Mouse (Mus musculus) liver, embryonic 14.5 days (tissue): ENCODE results near the gene Tmtc1. TPM values are rescaled to one million over a fixed set of nuclear protein-coding genes. Genes with fewer than 3 reads are reported as not detected.

Experiments
- ATAC-seq: fragments of 200-750 bp; cut with Nextera tagmentation; 2 replicates; pipeline ENCODE4 v1.8.0; 2017; ENCODE audit warnings: moderate number of reproducible peaks, mild to moderate bottlenecking, moderate library complexity; ENCODE audit not compliant: insufficient read depth
- DNase-seq, 3 experiments: peaks; one replicate each; pipeline ENCODE4 v3.0.0-alpha.2; 2012 to 2013; ENCODE audit warnings: low read depth in 3 of 3, low spot score in 3 of 3
- H3K27ac ChIP-seq: fragments of 300-500 bp; sonication (generic); 2 replicates; pipeline ENCODE4 v1.5.1; 2014; ENCODE audit warnings: moderate library complexity, mild to moderate bottlenecking, control low read depth, inconsistent platforms
- H3K27me3 ChIP-seq: fragments of 300-500 bp; sonication (generic); 2 replicates; pipeline ENCODE4 v1.6.1; 2014; ENCODE audit warnings: mild to moderate bottlenecking, low read length, moderate library complexity; ENCODE audit not compliant: control insufficient read depth, insufficient read depth
- H3K36me3 ChIP-seq: fragments of 300-500 bp; sonication (generic); replicated peaks from 2 replicates; pipeline ENCODE4 v1.6.1; 2014; ENCODE audit warnings: low read depth; ENCODE audit not compliant: control insufficient read depth, insufficient read depth
- H3K4me1 ChIP-seq, 2 experiments: fragments of 200-500 bp in 1 of 2; fragments of 300-500 bp in 1 of 2; sonication (generic) in 1 of 2; replicated peaks; 2 replicates each; pipeline ENCODE4 v1.6.1; 2012 to 2014; ENCODE audit warnings: antibody characterized with exemption in 1 of 2, inconsistent platforms in 1 of 2, low read length in 1 of 2; ENCODE audit not compliant: control insufficient read depth in 2 of 2, insufficient read depth in 2 of 2
- H3K4me2 ChIP-seq: fragments of 300-500 bp; sonication (generic); 2 replicates; pipeline ENCODE4 v1.6.1; 2014; ENCODE audit warnings: low read depth, mild to moderate bottlenecking, control low read depth, moderate library complexity
- H3K4me3 ChIP-seq, 2 experiments: fragments of 200-500 bp in 1 of 2; fragments of 300-500 bp in 1 of 2; sonication (generic) in 1 of 2; 2 replicates each; pipeline ENCODE4 v1.5.1; 2012 to 2014; ENCODE audit warnings: low read depth in 2 of 2, low read length in 2 of 2, mild to moderate bottlenecking in 2 of 2, control low read depth in 1 of 2, inconsistent platforms in 1 of 2, moderate library complexity in 1 of 2; ENCODE audit not compliant: insufficient read depth in 1 of 2
- H3K9ac ChIP-seq: fragments of 300-500 bp; sonication (generic); replicated peaks from 2 replicates; pipeline ENCODE4 v1.6.1; 2014; ENCODE audit warnings: mild to moderate bottlenecking, control low read depth, moderate library complexity
- H3K9me3 ChIP-seq: fragments of 300-500 bp; sonication (generic); 2 replicates; pipeline ENCODE4 v1.6.1; 2016; ENCODE audit warnings: low read length, mixed read lengths; ENCODE audit not compliant: control insufficient read depth
- CTCF ChIP-seq: IDR thresholded peaks from 2 replicates; pipeline ENCODE4 v1.5.1; 2016; ENCODE audit warnings: antibody characterized with exemption, low read depth, control low read depth
- EP300 ChIP-seq: IDR thresholded peaks from 2 replicates; pipeline ENCODE4 v1.6.1; 2016; ENCODE audit warnings: antibody characterized with exemption, low read depth
- WGBS: fragments of 180-500 bp; shearing (Covaris S2); extraction: QIAGEN DNeasy Blood & Tissue Kit; methylation state at CpG from one replicate; pipeline ENCODE4 v1.1.7; 2014; ENCODE audit not compliant: insufficient replicate concordance; 5-methylcytosine and 5-hydroxymethylcytosine counted together
- polyA plus RNA-seq, 2 experiments: library from polyadenylated mRNA; depleted of rRNA in 1 of 2; stranded (reverse) in 1 of 2; unstranded in 1 of 2; fragments of >200 nt; fragmentation: Nextera tagmentation in 1 of 2; extraction: Ambion mirVana in 1 of 2; gene quantifications; 2 replicates each; pipeline versions ENCODE4 v1.2.1 to v1.2.3; 2012 to 2014

The Tmtc1 gene
- polyA plus RNA-seq, 2 experiments = 0.04 to 0.09 TPM

DNA sequence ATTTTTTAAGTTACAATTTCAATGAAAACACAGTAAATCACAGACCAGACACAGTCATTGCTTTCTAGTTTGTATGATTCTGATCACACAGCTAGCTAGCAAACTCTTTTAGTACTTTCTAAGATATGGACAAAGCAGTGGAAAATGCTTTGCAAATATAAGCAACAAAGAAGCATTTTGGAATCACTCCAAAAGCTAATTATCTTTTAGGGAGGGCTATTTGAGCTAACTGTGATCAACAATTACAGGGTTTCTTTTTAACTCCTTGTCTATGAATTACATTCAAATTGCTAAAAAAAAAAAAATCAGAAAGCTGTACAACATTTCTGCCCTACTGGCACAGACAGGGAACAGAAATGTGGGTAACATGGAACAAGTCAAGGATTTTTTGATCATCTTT is 114.2 kb downstream of the Tmtc1 start:
- no peaks in the 10 kb centered on the region for H3K9me3 ChIP-seq
- H3K27ac ChIP-seq = no peak overlapping the region
- TF ChIP-seq CTCF (no peak), EP300 (no peak)
- H3K4me3 ChIP-seq = no peak overlapping the region
- no peaks in the 10 kb centered on the region for H3K27me3 ChIP-seq
- no peaks in the 10 kb centered on the region for H3K36me3 ChIP-seq
- H3K4me2 ChIP-seq = no peak overlapping the region
- no peak overlapping the region for H3K9ac ChIP-seq
- no peak for ATAC-seq
- H3K4me1 ChIP-seq = no peaks in the 10 kb centered on the region
- DNase-seq = no peak

DNA sequence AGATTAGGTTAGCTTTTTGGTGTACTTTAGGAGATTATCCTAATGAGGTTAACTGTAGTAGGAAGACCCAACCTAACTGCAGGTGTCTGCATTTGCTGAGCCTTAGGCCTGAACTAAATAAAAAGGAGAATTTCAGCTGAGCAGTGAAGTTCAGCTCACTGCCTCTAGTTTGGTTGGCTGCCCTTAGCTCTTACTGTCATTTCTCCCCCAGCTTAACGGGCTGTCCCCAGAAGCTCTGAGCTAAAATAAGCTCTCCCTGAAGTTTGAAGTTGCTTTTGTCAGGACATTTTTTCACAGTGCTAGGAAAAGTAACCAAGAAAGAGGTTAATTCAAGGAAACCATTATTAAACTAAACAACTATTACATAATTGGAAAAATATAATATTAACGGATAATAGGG is 115.3 kb downstream of the Tmtc1 start:
- Histone ChIP-seq H3K4me1 (no peaks in the 10 kb centered on the region), H3K9ac (no peak overlapping the region), H3K4me2 (no peak overlapping the region), H3K27ac (no peak overlapping the region), H3K36me3 (no peaks in the 10 kb centered on the region), H3K4me3 (no peak overlapping the region), H3K27me3 (no peaks in the 10 kb centered on the region), H3K9me3 (no peaks in the 10 kb centered on the region)
- no peak for DNase-seq
- TF ChIP-seq CTCF (no peak), EP300 (no peak)
- 69% methylated on average over 2 of the region's 2 CpGs for WGBS
- no peak for ATAC-seq

DNA sequence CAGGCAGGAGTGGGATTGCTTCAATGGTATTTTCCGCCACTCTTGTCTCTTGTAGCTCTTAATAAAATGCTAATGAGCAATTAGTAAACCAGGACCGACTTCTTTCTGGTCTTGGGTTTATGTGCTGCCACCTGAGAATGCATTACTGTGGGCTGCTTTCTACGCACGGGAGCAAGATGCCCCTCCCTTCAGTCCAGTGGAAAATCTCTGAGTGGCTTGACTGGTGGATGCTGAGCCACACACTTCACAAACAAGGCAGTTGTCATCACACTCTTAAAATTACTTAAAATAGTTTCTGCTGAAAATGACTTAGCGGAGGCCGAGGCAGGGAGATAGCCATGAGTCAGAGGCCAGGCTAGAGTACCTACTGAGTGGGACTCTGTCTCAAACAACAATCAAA is 116.1 kb downstream of the Tmtc1 start:
- Histone ChIP-seq H3K27ac (no peak overlapping the region), H3K4me3 (no peak overlapping the region), H3K4me2 (no peak overlapping the region), H3K27me3 (no peaks in the 10 kb centered on the region), H3K9me3 (no peaks in the 10 kb centered on the region), H3K36me3 (no peaks in the 10 kb centered on the region), H3K4me1 (no peaks in the 10 kb centered on the region), H3K9ac (no peak overlapping the region)
- DNase-seq (no peak), ATAC-seq (no peak)
- 64% methylated on average over 6 of the region's 6 CpGs for WGBS
- TF ChIP-seq CTCF (no peak), EP300 (no peak)

DNA sequence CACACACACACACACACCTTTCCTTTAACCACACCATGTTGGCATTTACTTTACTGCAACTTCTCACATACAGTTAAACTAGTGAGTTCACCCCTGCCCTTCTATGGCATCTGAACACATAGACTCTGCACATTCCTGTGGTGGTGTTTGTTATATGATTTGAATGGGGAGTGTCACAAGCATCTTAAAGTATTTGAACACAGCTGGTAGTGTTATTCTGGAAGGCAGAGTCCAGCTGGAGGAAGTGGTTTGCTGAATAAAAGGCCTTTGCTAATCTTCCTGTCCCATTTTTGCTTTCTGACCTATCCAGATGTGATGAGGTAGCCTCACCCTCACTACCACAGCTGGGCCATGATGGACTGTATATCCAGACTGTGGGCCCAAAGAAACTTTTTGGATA is 125.5 kb downstream of the Tmtc1 start:
- ATAC-seq = no peak
- H3K27me3 ChIP-seq = no peaks in the 10 kb centered on the region
- no peaks in the 10 kb centered on the region for H3K4me1 ChIP-seq
- no peak for DNase-seq
- H3K36me3 ChIP-seq = no peaks in the 10 kb centered on the region
- H3K9ac ChIP-seq = no peak overlapping the region
- no peak overlapping the region for H3K4me2 ChIP-seq
- no peak overlapping the region for H3K4me3 ChIP-seq
- TF ChIP-seq CTCF (no peak), EP300 (no peak)
- no peaks in the 10 kb centered on the region for H3K9me3 ChIP-seq
- no peak overlapping the region for H3K27ac ChIP-seq

DNA sequence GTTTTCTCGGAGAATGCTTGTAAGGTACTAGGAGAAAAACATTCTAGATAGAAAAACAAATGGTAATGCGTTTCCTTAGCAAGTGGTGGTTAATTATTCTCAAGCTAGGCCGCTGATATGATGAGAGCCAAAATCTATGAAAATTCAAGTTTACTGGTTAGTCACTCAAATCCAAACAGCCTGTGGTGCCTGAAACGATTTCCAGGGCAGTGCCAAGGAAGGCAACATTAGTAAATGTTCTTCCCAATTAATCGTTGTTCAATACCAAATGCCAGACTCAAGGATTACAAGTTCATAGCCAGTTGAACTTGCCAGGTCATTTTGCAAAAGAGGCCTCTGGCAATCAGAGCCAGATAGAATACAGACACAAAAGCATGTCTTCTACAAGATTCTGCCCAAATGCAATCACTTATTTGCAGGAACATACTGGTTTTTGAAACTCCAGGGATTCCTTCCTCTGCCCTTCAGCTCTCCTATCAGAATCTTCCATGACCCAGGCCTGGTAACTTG is 128.6 kb downstream of the Tmtc1 start:
- Histone ChIP-seq H3K36me3 (no peaks in the 10 kb centered on the region), H3K9ac (no peak overlapping the region), H3K9me3 (no peaks in the 10 kb centered on the region), H3K27me3 (no peaks in the 10 kb centered on the region), H3K27ac (no peak overlapping the region), H3K4me3 (no peak overlapping the region), H3K4me2 (no peak overlapping the region), H3K4me1 (no peaks in the 10 kb centered on the region)
- 48% methylated on average over 5 of the region's 5 CpGs for WGBS
- DNase-seq (no peak), ATAC-seq (no peak)
- TF ChIP-seq CTCF = no peak
- no peak for TF ChIP-seq EP300

DNA sequence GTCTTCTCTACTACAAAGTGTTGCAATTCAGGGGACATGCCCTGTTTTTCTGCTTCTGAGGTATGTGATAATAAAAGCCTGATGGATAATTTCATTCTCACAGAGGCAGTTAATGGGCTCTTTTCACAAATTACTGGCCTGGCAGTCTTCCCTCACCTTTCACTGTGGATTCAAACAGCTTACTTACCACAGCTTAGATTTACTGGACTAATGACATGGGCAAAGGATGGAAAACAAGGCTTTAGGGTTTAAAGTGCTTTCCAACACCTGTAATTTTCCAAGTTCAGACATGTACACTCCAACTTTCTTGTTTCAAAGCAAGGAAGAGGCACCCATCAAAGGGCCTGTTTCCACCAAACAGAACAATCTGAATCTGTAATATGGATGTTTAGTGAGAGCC is 129.1 kb downstream of the Tmtc1 start:
- no peaks in the 10 kb centered on the region for H3K36me3 ChIP-seq
- no peak overlapping the region for H3K9ac ChIP-seq
- no peak overlapping the region for H3K27ac ChIP-seq
- H3K9me3 ChIP-seq = no peaks in the 10 kb centered on the region
- no peaks in the 10 kb centered on the region for H3K4me1 ChIP-seq
- H3K27me3 ChIP-seq = no peaks in the 10 kb centered on the region
- DNase-seq (no peak), ATAC-seq (no peak)
- no peak overlapping the region for H3K4me2 ChIP-seq
- H3K4me3 ChIP-seq = no peak overlapping the region
- TF ChIP-seq EP300 = no peak
- no peak for TF ChIP-seq CTCF
